Mouse (Mus musculus) neural tube, embryonic 10.5 days (tissue): Measurements from ENCODE around the gene N4bp3.

ENCODE experiments used
- DNase-seq: peaks from one replicate; pipeline ENCODE4 v3.0.0-alpha.2; 2017; ENCODE audit warnings: low spot score; ENCODE audit errors: extremely low spot score

N4bp3 gene

DNA sequence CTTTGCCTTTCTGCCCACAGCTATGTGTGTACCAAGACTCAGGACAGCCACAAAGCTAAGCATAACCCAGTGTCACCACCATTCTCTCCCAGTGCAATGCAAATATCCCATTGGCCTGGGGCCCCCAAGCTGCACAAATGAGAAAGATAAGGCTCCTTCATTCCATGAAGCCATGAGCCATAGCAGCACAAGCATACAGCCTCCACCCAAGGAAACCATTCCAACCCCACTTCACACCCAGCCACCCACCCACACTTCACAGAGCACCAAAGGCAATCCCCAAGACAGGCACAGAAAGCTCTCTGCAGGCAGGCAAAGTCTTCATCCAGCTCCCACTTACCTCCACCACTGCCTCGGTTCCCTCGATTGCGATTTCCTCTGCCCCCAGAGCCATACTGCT lies 48.4 kb downstream of the N4bp3 start:
- DNase-seq, result no peak

DNA sequence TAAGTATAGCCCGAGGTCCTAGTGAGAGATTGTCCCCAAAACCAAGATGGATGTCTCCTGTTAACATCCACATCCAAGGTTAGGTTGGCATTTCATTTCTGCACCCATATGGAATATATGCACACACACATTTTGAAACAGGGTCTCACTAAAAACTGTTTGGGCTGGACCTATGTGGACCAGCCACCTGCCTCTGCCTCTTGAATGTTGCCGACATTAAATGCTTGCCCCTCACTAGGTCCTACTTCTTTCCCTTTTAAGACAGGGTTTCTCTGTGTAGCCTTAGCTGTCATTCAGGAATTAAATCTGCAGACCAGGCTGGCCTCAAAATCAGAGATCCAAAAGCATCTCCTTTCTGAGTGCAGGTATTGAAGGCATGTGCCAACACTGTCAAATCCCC lies 53.1 kb downstream of the N4bp3 start:
- no peak for DNase-seq

DNA sequence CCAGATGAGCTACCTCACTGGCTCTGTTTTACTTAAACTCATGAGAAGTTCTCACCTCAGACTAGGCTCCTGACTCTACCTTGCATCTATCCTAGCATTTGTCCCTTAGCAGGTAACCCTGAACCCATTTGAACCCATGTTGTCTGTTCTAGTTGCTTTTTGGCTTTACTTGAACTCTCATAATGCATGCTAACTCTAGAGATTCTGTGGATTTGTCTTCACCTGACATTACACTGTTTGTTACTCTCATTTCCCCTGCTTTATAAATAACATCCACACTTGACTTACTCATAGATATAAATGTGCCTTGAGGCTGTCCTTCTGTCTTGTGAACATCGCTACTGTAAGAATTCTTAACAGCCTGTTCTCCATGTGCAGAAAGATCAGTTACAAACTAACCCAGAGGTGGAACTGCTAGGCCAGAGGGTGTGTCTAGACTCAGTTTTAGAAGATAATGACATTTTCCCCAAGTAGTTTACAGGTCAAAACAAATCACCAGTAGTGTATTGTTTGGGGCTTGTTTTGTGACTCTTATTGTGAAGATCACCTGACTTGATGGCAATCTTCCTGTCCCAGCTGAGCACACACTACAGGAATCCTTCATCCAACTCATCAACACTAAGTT lies 55.1 kb downstream of the N4bp3 start:
- no peak for DNase-seq

DNA sequence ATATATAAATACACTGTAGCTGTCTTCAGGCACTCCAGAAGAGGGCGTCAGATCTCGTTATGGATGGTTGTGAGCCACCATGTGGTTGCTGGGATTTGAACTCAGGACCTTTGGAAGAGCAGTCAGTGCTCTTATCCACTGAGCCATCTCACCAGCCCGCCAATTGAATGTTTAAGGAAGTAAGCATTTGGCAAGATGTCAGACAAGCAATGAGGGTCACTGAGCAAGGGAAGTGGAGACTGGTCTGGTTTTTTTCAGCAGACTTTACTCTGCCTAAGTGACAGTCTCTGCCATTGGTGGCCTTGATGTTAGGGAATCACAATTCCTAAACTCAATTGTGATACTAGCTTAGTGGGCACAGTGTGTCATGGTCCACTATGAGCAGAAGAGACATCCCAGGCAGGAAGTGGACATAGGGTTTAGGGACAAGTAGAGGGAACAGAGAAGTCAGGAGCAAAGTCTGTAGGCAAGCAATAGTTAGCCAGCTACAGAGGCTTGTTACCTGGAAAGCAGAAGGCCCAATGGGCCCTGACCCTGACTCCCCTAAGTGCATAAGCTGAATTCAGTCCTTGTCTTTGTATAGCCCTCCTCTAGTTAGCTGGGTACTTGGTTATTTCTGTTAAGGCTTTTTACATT lies 55.8 kb downstream of the N4bp3 start:
- DNase-seq, result no peak

DNA sequence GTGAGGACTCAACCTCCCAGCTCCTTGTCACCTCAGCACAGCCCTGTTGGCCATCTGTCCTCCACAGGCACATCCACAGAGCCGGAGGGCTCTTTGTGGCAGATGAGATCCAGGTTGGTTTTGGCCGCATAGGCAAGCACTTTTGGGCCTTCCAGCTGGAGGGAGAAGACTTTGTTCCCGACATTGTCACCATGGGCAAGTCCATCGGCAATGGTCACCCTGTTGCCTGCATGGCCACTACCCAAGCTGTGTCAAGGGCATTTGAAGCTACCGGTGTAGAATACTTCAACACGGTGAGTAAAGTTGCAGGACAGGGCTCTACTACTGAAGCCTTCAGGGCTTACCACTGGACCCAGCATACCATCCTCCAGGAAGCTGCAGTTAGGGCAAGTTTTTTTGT lies 56.8 kb downstream of the N4bp3 start:
- no peak for DNase-seq

DNA sequence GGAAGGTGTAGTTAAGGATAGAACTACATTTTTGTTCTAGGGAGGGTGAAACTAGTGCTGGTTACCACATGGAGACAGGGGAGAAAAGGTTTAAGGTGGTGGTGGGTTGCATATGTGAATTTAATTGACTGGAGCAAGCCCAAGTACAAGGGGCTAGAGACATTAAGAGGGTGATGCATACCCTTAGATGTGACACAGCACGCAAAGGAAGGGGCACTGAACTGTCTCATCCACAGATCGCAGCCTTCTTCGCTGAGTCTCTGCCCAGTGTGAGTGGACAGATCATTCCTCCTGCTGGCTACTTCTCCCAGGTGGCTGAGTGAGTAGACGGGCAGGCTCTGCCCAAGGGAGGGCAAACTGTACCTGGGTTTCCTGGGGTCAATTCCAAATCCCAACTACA lies 57.3 kb downstream of the N4bp3 start:
- DNase-seq, result no peak
